Mouse (Mus musculus): ENCODE data around the gene Dpep1. TPM values are rescaled to one million over a fixed set of nuclear protein-coding genes. Genes with fewer than 3 reads are reported as not detected.

Dpep1 gene
- polyA plus RNA-seq, 1 experiment from 2014 or later, result 3.9 TPM

- Histone ChIP-seq H3K4me1 (replicated peaks) (peaks cover 18% of the 10 kb centered on the region), H3K27me3 (replicated peaks) (peaks cover 22% of the 10 kb centered on the region), H3K4me3 (replicated peaks) (peak within 1 kb of the TSS; percentile 52), H3K9me3 (no peaks in the 10 kb centered on the region), H3K36me3 (no peaks in the 10 kb centered on the region), H3K27ac (no peak within 1 kb of the TSS), H3K9ac (peak within 1 kb of the TSS; percentile 39), H3K4me2 (replicated peaks) (peak within 1 kb of the TSS; percentile 91)
- ATAC-seq, result peak; percentile 90
- WGBS, result under 1% methylated on average over 57 of the region's 57 CpGs
Measured at GRCm38 (mm10) chr8:123235520-123236497, 49.8 kb downstream of the Dpep1 start, which contains the start of gene Spata2l. Spata2l (minus strand) TSS chr8:123236233.

DNA sequence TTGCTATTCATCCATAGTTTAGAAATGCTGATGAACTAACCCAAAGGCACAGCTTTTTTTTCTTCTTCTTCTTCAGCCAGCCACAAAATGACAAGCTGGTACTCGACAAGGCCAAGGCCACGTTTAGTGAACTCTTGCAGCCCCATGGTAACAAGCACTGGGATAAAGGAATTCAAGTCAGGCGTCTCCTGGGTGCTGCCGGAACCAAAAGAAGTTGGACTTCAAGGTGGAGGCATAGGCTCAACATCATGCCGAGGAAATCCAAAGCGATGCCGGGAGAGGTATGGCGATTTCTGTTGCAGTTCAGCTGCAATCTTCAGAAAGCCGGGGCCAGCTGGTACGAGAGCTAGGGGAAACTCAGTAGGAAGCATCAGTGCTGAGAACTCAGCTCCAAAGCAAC, 53.4 kb downstream of the Dpep1 start:
- Histone ChIP-seq H3K9me3 (no peaks in the 10 kb centered on the region), H3K4me1 (replicated peaks) (peaks cover 18% of the 10 kb centered on the region), H3K27ac (no peak overlapping the region), H3K9ac (no peak overlapping the region), H3K4me3 (replicated peaks) (no peak overlapping the region), H3K4me2 (replicated peaks) (no peak overlapping the region), H3K27me3 (replicated peaks) (peaks cover 11% of the 10 kb centered on the region), H3K36me3 (0 out of 2 replicates have a peak, but pooled peaks cover 4% of the 10 kb centered on the region)
- 91% methylated on average over 10 of the region's 10 CpGs for WGBS
- ATAC-seq, result no peak

- no peak overlapping the region for H3K4me3 ChIP-seq (replicated peaks)
- H3K4me2 ChIP-seq (replicated peaks), result no peak overlapping the region
- H3K27ac ChIP-seq, result no peak overlapping the region
- no peaks in the 10 kb centered on the region for H3K4me1 ChIP-seq (replicated peaks)
- no peaks in the 10 kb centered on the region for H3K9me3 ChIP-seq
- H3K27me3 ChIP-seq (replicated peaks), result no peaks in the 10 kb centered on the region
- no peak for ATAC-seq
- H3K36me3 ChIP-seq, result peaks cover 24% of the 10 kb centered on the region
- no peak overlapping the region for H3K9ac ChIP-seq
- WGBS, result 83% methylated on average over 7 of the region's 7 CpGs
Measured at GRCm38 (mm10) chr8:123242107-123242923, 56.3 kb downstream of the Dpep1 start.

GRCm38 (mm10) chr8:123243053-123243452, 57.0 kb downstream of the Dpep1 start:
- ATAC-seq, result no peak
- Histone ChIP-seq H3K36me3 (peaks cover 30% of the 10 kb centered on the region), H3K27ac (no peak overlapping the region), H3K4me3 (replicated peaks) (no peak overlapping the region), H3K9me3 (no peaks in the 10 kb centered on the region), H3K4me1 (replicated peaks) (no peaks in the 10 kb centered on the region), H3K9ac (no peak overlapping the region), H3K4me2 (replicated peaks) (no peak overlapping the region), H3K27me3 (replicated peaks) (no peaks in the 10 kb centered on the region)
- WGBS, result 68% methylated on average over 11 of the region's 11 CpGs

- Histone ChIP-seq H3K9ac (no peak overlapping the region), H3K9me3 (no peaks in the 10 kb centered on the region), H3K27ac (no peak overlapping the region), H3K4me2 (replicated peaks) (no peak overlapping the region), H3K27me3 (replicated peaks) (no peaks in the 10 kb centered on the region), H3K36me3 (peaks cover 35% of the 10 kb centered on the region), H3K4me3 (replicated peaks) (no peak overlapping the region), H3K4me1 (replicated peaks) (no peaks in the 10 kb centered on the region)
- no peak for ATAC-seq
- 93% methylated on average over 4 of the region's 4 CpGs for WGBS
Measured at GRCm38 (mm10) chr8:123244382-123244781, 58.3 kb downstream of the Dpep1 start.

- Histone ChIP-seq H3K4me2 (replicated peaks) (no peak overlapping the region), H3K4me3 (replicated peaks) (no peak overlapping the region), H3K27me3 (replicated peaks) (no peaks in the 10 kb centered on the region), H3K9ac (no peak overlapping the region), H3K27ac (no peak overlapping the region), H3K9me3 (no peaks in the 10 kb centered on the region), H3K4me1 (replicated peaks) (no peaks in the 10 kb centered on the region), H3K36me3 (peaks cover 38% of the 10 kb centered on the region)
- no peak for ATAC-seq
- WGBS, result 90% methylated on average over 12 of the region's 12 CpGs
Measured at GRCm38 (mm10) chr8:123245543-123245942, 59.5 kb downstream of the Dpep1 start.

DNA sequence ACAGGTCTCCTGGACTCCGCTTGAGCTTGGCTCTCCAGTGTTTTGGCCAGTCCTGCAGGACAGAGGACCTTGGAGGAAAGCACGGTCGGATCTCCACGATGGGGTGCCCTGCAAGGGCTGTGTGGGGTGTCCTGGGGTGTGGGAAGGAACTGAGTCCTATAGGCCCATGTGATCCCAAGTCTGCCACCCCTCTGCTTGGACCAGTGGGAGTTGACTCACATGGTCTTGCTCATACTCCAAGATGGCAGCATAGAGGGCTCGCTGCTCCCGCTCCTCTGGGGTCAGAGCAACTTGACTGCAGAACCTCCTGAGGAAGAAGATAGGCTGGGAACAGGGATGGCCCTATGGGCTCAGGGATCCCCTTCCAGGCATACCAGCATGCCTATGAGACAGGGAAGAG, 61.7 kb downstream of the Dpep1 start:
- WGBS, result 97% methylated on average over 6 of the region's 6 CpGs
- H3K9ac ChIP-seq, result no peak overlapping the region
- H3K36me3 ChIP-seq, result peaks cover 42% of the 10 kb centered on the region
- no peaks in the 10 kb centered on the region for H3K4me1 ChIP-seq (replicated peaks)
- no peak overlapping the region for H3K4me2 ChIP-seq (replicated peaks)
- no peaks in the 10 kb centered on the region for H3K9me3 ChIP-seq
- no peak overlapping the region for H3K4me3 ChIP-seq (replicated peaks)
- ATAC-seq, result no peak
- no peak overlapping the region for H3K27ac ChIP-seq
- no peaks in the 10 kb centered on the region for H3K27me3 ChIP-seq (replicated peaks)

DNA sequence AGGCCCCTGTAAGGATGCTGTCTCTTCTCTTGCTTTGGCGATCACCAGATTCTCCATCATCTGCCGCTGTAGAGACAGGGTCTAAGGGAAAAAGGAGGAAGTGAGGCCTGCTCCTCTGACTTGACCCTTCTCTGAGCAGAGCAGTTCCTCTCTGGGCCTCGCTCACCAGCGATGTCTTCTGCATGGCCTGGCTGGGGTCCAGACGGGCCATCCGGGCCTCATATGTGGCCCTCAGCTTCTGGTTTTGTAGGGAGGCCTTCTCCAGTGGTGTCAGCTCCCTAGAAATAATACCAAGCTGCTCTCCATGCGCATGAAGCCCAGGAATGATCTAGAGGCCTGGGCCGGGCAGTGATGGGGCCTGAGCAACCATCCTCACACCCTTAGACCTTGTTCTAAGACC, 62.6 kb downstream of the Dpep1 start:
- Histone ChIP-seq H3K36me3 (peaks cover 40% of the 10 kb centered on the region), H3K27me3 (replicated peaks) (no peaks in the 10 kb centered on the region), H3K27ac (no peak overlapping the region), H3K4me2 (replicated peaks) (no peak overlapping the region), H3K4me1 (replicated peaks) (peaks cover 4% of the 10 kb centered on the region; the same call in 1 of the 2 replicates), H3K4me3 (replicated peaks) (no peak overlapping the region), H3K9me3 (no peaks in the 10 kb centered on the region), H3K9ac (no peak overlapping the region)
- WGBS, result 91% methylated on average over 8 of the region's 8 CpGs
- ATAC-seq, result no peak

DNA sequence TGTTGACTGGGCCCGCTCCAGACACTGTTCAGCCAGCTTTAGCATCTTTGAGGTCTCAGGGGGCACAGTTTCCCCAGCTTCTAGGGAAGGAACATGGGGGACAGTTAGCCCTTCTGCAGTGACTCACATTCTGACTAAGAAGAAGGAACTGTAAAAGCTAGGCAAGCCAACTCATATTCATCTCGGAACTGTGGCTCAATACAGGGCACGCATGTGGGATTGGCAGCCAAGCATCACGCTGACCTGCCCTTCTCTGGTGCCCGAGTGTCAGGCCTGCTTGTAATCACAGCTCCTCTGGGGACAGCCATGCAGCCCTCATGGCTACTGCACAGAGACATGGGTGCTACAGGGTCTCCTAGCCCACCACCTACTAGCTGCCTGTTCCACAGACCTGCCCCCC, 64.9 kb downstream of the Dpep1 start:
- no peak overlapping the region for H3K27ac ChIP-seq
- H3K36me3 ChIP-seq, result peaks cover 30% of the 10 kb centered on the region
- no peak overlapping the region for H3K4me2 ChIP-seq (replicated peaks)
- H3K9ac ChIP-seq, result no peak overlapping the region
- no peaks in the 10 kb centered on the region for H3K9me3 ChIP-seq
- WGBS, result 95% methylated on average over 5 of the region's 5 CpGs
- no peak for ATAC-seq
- H3K27me3 ChIP-seq (replicated peaks), result no peaks in the 10 kb centered on the region
- no peak overlapping the region for H3K4me3 ChIP-seq (replicated peaks)
- H3K4me1 ChIP-seq (replicated peaks), result peaks cover 15% of the 10 kb centered on the region

Other genes starting within 250 kb of the Dpep1 start
- gene Ankrd11, start 144.0 kb upstream of the Dpep1 start, polyA plus RNA-seq (2015; fragmentation: Nextera tagmentation; extraction: Ambion mirVana), result 50.9 and 53.9 TPM in 2 replicates
- gene Spg7, start 123.3 kb upstream of the Dpep1 start, polyA plus RNA-seq (2015; fragmentation: Nextera tagmentation; extraction: Ambion mirVana), result 51.7 and 52.5 TPM in 2 replicates
- 1,399 and 1,578 TPM in 2 replicates for gene Rpl13, start 83.9 kb upstream of the Dpep1 start, polyA plus RNA-seq (2015; fragmentation: Nextera tagmentation; extraction: Ambion mirVana)
- gene Cpne7, start 68.9 kb upstream of the Dpep1 start, polyA plus RNA-seq (2015; fragmentation: Nextera tagmentation; extraction: Ambion mirVana), result 0.98 and 1.3 TPM in 2 replicates
- 12.1 and 12.3 TPM in 2 replicates for gene Sult5a1, start 27.9 kb upstream of the Dpep1 start, polyA plus RNA-seq (2015; fragmentation: Nextera tagmentation; extraction: Ambion mirVana)
- 142 and 148 TPM in 2 replicates for gene Chmp1a, start 26.5 kb downstream of the Dpep1 start, polyA plus RNA-seq (2015; fragmentation: Nextera tagmentation; extraction: Ambion mirVana)
- 1.8 and 2.3 TPM in 2 replicates for gene Spata33, start 26.6 kb downstream of the Dpep1 start, polyA plus RNA-seq (2015; fragmentation: Nextera tagmentation; extraction: Ambion mirVana)
- gene Cdk10, start 38.6 kb downstream of the Dpep1 start, polyA plus RNA-seq (2015; fragmentation: Nextera tagmentation; extraction: Ambion mirVana), result 24.2 and 25.4 TPM in 2 replicates
- gene Spata2l, start 50.0 kb downstream of the Dpep1 start, polyA plus RNA-seq (2015; fragmentation: Nextera tagmentation; extraction: Ambion mirVana), result 5.4 and 5.5 TPM in 2 replicates
- 18.2 and 18.4 TPM in 2 replicates for gene Zfp276, start 68.0 kb downstream of the Dpep1 start, polyA plus RNA-seq (2015; fragmentation: Nextera tagmentation; extraction: Ambion mirVana)
- 15.3 and 18.4 TPM in 2 replicates for gene Vps9d1, start 68.1 kb downstream of the Dpep1 start, polyA plus RNA-seq (2015; fragmentation: Nextera tagmentation; extraction: Ambion mirVana)
- gene Fanca, start 132.3 kb downstream of the Dpep1 start, polyA plus RNA-seq (2015; fragmentation: Nextera tagmentation; extraction: Ambion mirVana), result 19.5 and 21.8 TPM in 2 replicates
- 3.9 and 4.4 TPM in 2 replicates for gene Spire2, start 146.5 kb downstream of the Dpep1 start, polyA plus RNA-seq (2015; fragmentation: Nextera tagmentation; extraction: Ambion mirVana)
- 147 and 170 TPM in 2 replicates for gene Tcf25, start 187.5 kb downstream of the Dpep1 start, polyA plus RNA-seq (2015; fragmentation: Nextera tagmentation; extraction: Ambion mirVana)
- 0.04 TPM in 1 of 2 replicates, not detected in the other for gene Mc1r, start 220.9 kb downstream of the Dpep1 start, polyA plus RNA-seq (2015; fragmentation: Nextera tagmentation; extraction: Ambion mirVana)
- gene Tubb3, start 225.2 kb downstream of the Dpep1 start, polyA plus RNA-seq (2015; fragmentation: Nextera tagmentation; extraction: Ambion mirVana), result 59.1 and 63.8 TPM in 2 replicates
- 26.0 and 26.4 TPM in 2 replicates for gene Def8, start 237.3 kb downstream of the Dpep1 start, polyA plus RNA-seq (2015; fragmentation: Nextera tagmentation; extraction: Ambion mirVana)